Mouse (Mus musculus) forebrain, embryonic 13.5 days (tissue): ENCODE measurements around the gene Nrl. TPM values are rescaled to one million over a fixed set of nuclear protein-coding genes. Genes with fewer than 3 reads are reported as not detected.

Experiments
- ATAC-seq: fragments of 200-750 bp; cut with Nextera tagmentation; 2 replicates; pipeline ENCODE4 v1.8.0; 2017
- H3K27ac ChIP-seq: fragments of 300-500 bp; sonication (generic); 2 replicates; pipeline ENCODE4 v1.5.1; 2015; ENCODE audit warnings: inconsistent platforms, mild to moderate bottlenecking, moderate library complexity
- H3K27me3 ChIP-seq: fragments of 300-500 bp; sonication (generic); 2 replicates; pipeline ENCODE4 v1.6.1; 2015; ENCODE audit warnings: mild to moderate bottlenecking, inconsistent platforms
- H3K36me3 ChIP-seq: fragments of 300-500 bp; sonication (generic); 2 replicates; pipeline ENCODE4 v1.6.1; 2015; ENCODE audit warnings: mild to moderate bottlenecking, inconsistent platforms; ENCODE audit not compliant: poor library complexity, severe bottlenecking
- H3K4me1 ChIP-seq: fragments of 300-500 bp; sonication (generic); 2 replicates; pipeline ENCODE4 v1.6.1; 2015; ENCODE audit warnings: inconsistent platforms
- H3K4me2 ChIP-seq: fragments of 300-500 bp; sonication (generic); 2 replicates; pipeline ENCODE4 v1.6.1; 2015; ENCODE audit warnings: inconsistent platforms, mild to moderate bottlenecking, moderate library complexity
- H3K4me3 ChIP-seq: fragments of 300-500 bp; sonication (generic); 2 replicates; pipeline ENCODE4 v1.5.1; 2015; ENCODE audit warnings: mild to moderate bottlenecking, inconsistent platforms
- H3K9ac ChIP-seq: fragments of 300-500 bp; sonication (generic); 2 replicates; pipeline ENCODE4 v1.6.1; 2015; ENCODE audit warnings: mild to moderate bottlenecking, inconsistent platforms
- H3K9me3 ChIP-seq: fragments of 300-500 bp; sonication (generic); replicated peaks from 2 replicates; pipeline ENCODE4 v1.6.1; 2016; ENCODE audit warnings: inconsistent platforms
- WGBS: fragments of 180-500 bp; shearing (Covaris S2); methylation state at CpG from one replicate; pipeline ENCODE4 v1.1.7; 2015; 5-methylcytosine and 5-hydroxymethylcytosine counted together
- polyA plus RNA-seq: library from polyadenylated mRNA; unstranded; fragments of >200 nt; fragmentation: Nextera tagmentation; extraction: Ambion mirVana; gene quantifications from 2 replicates; pipeline ENCODE4 v1.2.1, GENCODE M21; 2015

Gene Nrl
- polyA plus RNA-seq, 1 experiment from 2014 or later = not detected

GRCm38 (mm10) chr14:55524062-55524461 lies 719 bp downstream of the Nrl start:
- H3K4me3 ChIP-seq = no peak overlapping the region
- no peaks in the 10 kb centered on the region for H3K36me3 ChIP-seq
- H3K4me1 ChIP-seq = peaks cover 10% of the 10 kb centered on the region; the same call in 1 of the 2 replicates
- no peak overlapping the region for H3K4me2 ChIP-seq
- H3K9ac ChIP-seq = no peak overlapping the region
- no peaks in the 10 kb centered on the region for H3K9me3 ChIP-seq
- ATAC-seq = no peak
- WGBS = 64% methylated on average over 4 of the region's 4 CpGs
- peaks cover 17% of the 10 kb centered on the region for H3K27me3 ChIP-seq
- no peak overlapping the region for H3K27ac ChIP-seq

- ATAC-seq = peak; percentile 80
- H3K27ac ChIP-seq = peak overlapping the region; percentile 57; the same call in 1 of the 2 replicates
- under 1% methylated on average over 61 of the region's 61 CpGs for WGBS
Observed at GRCm38 (mm10) chr14:55520451-55521361, 4.1 kb downstream of the Nrl start.

GRCm38 (mm10) chr14:55519604-55520003 lies 5.2 kb downstream of the Nrl start:
- WGBS = 62% methylated on average over 4 of the region's 4 CpGs

More at GRCm38 (mm10) chr14:55520451-55521361, 4.1 kb downstream of the Nrl start:
- Histone ChIP-seq H3K4me1 (peaks cover 10% of the 10 kb centered on the region; the same call in 1 of the 2 replicates), H3K4me2 (peak overlapping the region; percentile 91), H3K36me3 (no peaks in the 10 kb centered on the region), H3K27me3 (peaks cover 15% of the 10 kb centered on the region), H3K9me3 (no peaks in the 10 kb centered on the region), H3K4me3 (peak overlapping the region; percentile 53), H3K9ac (peak overlapping the region; percentile 66)

GRCm38 (mm10) chr14:55518897-55519296 lies 5.9 kb downstream of the Nrl start:
- Histone ChIP-seq H3K4me1 (peaks cover 10% of the 10 kb centered on the region; the same call in 1 of the 2 replicates), H3K27ac (no peak overlapping the region), H3K36me3 (no peaks in the 10 kb centered on the region), H3K4me2 (no peak overlapping the region), H3K27me3 (peaks cover 15% of the 10 kb centered on the region), H3K4me3 (no peak overlapping the region), H3K9me3 (no peaks in the 10 kb centered on the region), H3K9ac (no peak overlapping the region)
- peak; percentile 57 for ATAC-seq
- WGBS = 42% methylated on average over 2 of the region's 2 CpGs

More at GRCm38 (mm10) chr14:55519604-55520003, 5.2 kb downstream of the Nrl start:
- peaks cover 10% of the 10 kb centered on the region; the same call in 1 of the 2 replicates for H3K4me1 ChIP-seq
- no peaks in the 10 kb centered on the region for H3K9me3 ChIP-seq
- no peak overlapping the region for H3K4me2 ChIP-seq
- H3K4me3 ChIP-seq = no peak overlapping the region
- H3K27me3 ChIP-seq = peaks cover 15% of the 10 kb centered on the region
- ATAC-seq = no peak
- H3K9ac ChIP-seq = no peak overlapping the region
- no peaks in the 10 kb centered on the region for H3K36me3 ChIP-seq
- H3K27ac ChIP-seq = no peak overlapping the region

GRCm38 (mm10) chr14:55515846-55516245 lies 8.9 kb downstream of the Nrl start:
- WGBS = 90% methylated on average over 4 of the region's 4 CpGs
- no peaks in the 10 kb centered on the region for H3K9me3 ChIP-seq
- no peak for ATAC-seq

GRCm38 (mm10) chr14:55513927-55514326 lies 10.9 kb downstream of the Nrl start:
- Histone ChIP-seq H3K36me3 (no peaks in the 10 kb centered on the region), H3K4me1 (peaks cover 6% of the 10 kb centered on the region), H3K4me2 (no peak overlapping the region), H3K27me3 (peaks cover 3% of the 10 kb centered on the region; the same call in 1 of the 2 replicates), H3K4me3 (no peak overlapping the region), H3K9me3 (no peaks in the 10 kb centered on the region), H3K27ac (no peak overlapping the region), H3K9ac (no peak overlapping the region)
- 74% methylated on average over 10 of the region's 10 CpGs for WGBS
- no peak for ATAC-seq

More at GRCm38 (mm10) chr14:55515846-55516245, 8.9 kb downstream of the Nrl start:
- no peak overlapping the region for H3K4me3 ChIP-seq
- no peak overlapping the region for H3K27ac ChIP-seq
- no peak overlapping the region for H3K9ac ChIP-seq
- H3K4me2 ChIP-seq = no peak overlapping the region
- peaks cover 11% of the 10 kb centered on the region for H3K4me1 ChIP-seq
- H3K27me3 ChIP-seq = peaks cover 3% of the 10 kb centered on the region; the same call in 1 of the 2 replicates
- H3K36me3 ChIP-seq = no peaks in the 10 kb centered on the region

- Histone ChIP-seq H3K4me3 (no peak overlapping the region), H3K36me3 (peaks cover 13% of the 10 kb centered on the region; the same call in 1 of the 2 replicates), H3K9ac (no peak overlapping the region), H3K4me1 (peaks cover 6% of the 10 kb centered on the region), H3K27me3 (peaks cover 3% of the 10 kb centered on the region; the same call in 1 of the 2 replicates), H3K27ac (no peak overlapping the region), H3K4me2 (no peak overlapping the region), H3K9me3 (no peaks in the 10 kb centered on the region)
- 60% methylated on average over 7 of the region's 7 CpGs for WGBS
- 0 out of 2 replicates have a peak, but pooled peaks have one; percentile 31 for ATAC-seq
Observed at GRCm38 (mm10) chr14:55511037-55511436, 13.7 kb downstream of the Nrl start.

- H3K4me3 ChIP-seq = no peak within 1 kb of the TSS
- WGBS = 81% methylated on average over 19 of the region's 22 CpGs
- 0 out of 2 replicates have a peak within 1 kb of the TSS, but pooled peaks have one; percentile 5 for H3K9ac ChIP-seq
- no peaks in the 10 kb centered on the region for H3K9me3 ChIP-seq
- H3K27me3 ChIP-seq = peaks cover 3% of the 10 kb centered on the region; the same call in 1 of the 2 replicates
- peaks cover 6% of the 10 kb centered on the region for H3K4me1 ChIP-seq
- H3K27ac ChIP-seq = no peak within 1 kb of the TSS
- no peak within 1 kb of the TSS for H3K4me2 ChIP-seq
- ATAC-seq = peak; percentile 34; the same call in 1 of the 2 replicates
- peaks cover 21% of the 10 kb centered on the region; the same call in 1 of the 2 replicates for H3K36me3 ChIP-seq
Observed at GRCm38 (mm10) chr14:55510125-55510731, 14.6 kb downstream of the Nrl start, which contains the start of gene Cpne6. Gene Cpne6 (plus strand): TSS chr14:55510445.

GRCm38 (mm10) chr14:55509540-55509939 lies 15.2 kb downstream of the Nrl start:
- 79% methylated on average over 10 of the region's 10 CpGs for WGBS

GRCm38 (mm10) chr14:55507801-55508200 lies 17.0 kb downstream of the Nrl start:
- H3K9me3 ChIP-seq = no peaks in the 10 kb centered on the region

More at GRCm38 (mm10) chr14:55509540-55509939, 15.2 kb downstream of the Nrl start:
- peaks cover 6% of the 10 kb centered on the region for H3K4me1 ChIP-seq
- H3K9me3 ChIP-seq = no peaks in the 10 kb centered on the region
- H3K9ac ChIP-seq = no peak overlapping the region
- peaks cover 3% of the 10 kb centered on the region; the same call in 1 of the 2 replicates for H3K27me3 ChIP-seq
- H3K36me3 ChIP-seq = peaks cover 25% of the 10 kb centered on the region; the same call in 1 of the 2 replicates
- no peak for ATAC-seq
- H3K4me2 ChIP-seq = no peak overlapping the region
- no peak overlapping the region for H3K27ac ChIP-seq
- H3K4me3 ChIP-seq = no peak overlapping the region

GRCm38 (mm10) chr14:55505612-55506011 lies 19.2 kb downstream of the Nrl start:
- ATAC-seq = no peak
- Histone ChIP-seq H3K36me3 (peaks cover 61% of the 10 kb centered on the region), H3K4me2 (no peak overlapping the region), H3K27me3 (no peaks in the 10 kb centered on the region), H3K4me3 (no peak overlapping the region), H3K4me1 (no peaks in the 10 kb centered on the region), H3K9me3 (no peaks in the 10 kb centered on the region), H3K9ac (no peak overlapping the region), H3K27ac (no peak overlapping the region)
- WGBS = 84% methylated on average over 9 of the region's 9 CpGs

More at GRCm38 (mm10) chr14:55507801-55508200, 17.0 kb downstream of the Nrl start:
- H3K36me3 ChIP-seq = peaks cover 41% of the 10 kb centered on the region
- no peak for ATAC-seq
- H3K9ac ChIP-seq = no peak overlapping the region
- 61% methylated on average over 7 of the region's 7 CpGs for WGBS
- peaks cover 6% of the 10 kb centered on the region for H3K4me1 ChIP-seq
- no peak overlapping the region for H3K4me2 ChIP-seq
- H3K27me3 ChIP-seq = peaks cover 3% of the 10 kb centered on the region; the same call in 1 of the 2 replicates
- H3K27ac ChIP-seq = no peak overlapping the region
- H3K4me3 ChIP-seq = no peak overlapping the region
